Mouse (Mus musculus) natural killer cell, adult 2 months (primary cell): ENCODE results near the gene Ahsg.
"Not testable (repeated sequence)": the region's sequence is repeated elsewhere in the genome, so short reads cannot be mapped to it uniquely, and the experiment has no call there.

Experiments used
- DNase-seq, 2 experiments: peaks; one replicate each; pipeline ENCODE4 v3.0.0; 2022; ENCODE audit warnings: low spot score in 2 of 2

Ahsg gene

GRCm38 (mm10) chr16:22939120-22939695 lies 48.1 kb downstream of the Ahsg start:
- no peak for DNase-seq

DNA sequence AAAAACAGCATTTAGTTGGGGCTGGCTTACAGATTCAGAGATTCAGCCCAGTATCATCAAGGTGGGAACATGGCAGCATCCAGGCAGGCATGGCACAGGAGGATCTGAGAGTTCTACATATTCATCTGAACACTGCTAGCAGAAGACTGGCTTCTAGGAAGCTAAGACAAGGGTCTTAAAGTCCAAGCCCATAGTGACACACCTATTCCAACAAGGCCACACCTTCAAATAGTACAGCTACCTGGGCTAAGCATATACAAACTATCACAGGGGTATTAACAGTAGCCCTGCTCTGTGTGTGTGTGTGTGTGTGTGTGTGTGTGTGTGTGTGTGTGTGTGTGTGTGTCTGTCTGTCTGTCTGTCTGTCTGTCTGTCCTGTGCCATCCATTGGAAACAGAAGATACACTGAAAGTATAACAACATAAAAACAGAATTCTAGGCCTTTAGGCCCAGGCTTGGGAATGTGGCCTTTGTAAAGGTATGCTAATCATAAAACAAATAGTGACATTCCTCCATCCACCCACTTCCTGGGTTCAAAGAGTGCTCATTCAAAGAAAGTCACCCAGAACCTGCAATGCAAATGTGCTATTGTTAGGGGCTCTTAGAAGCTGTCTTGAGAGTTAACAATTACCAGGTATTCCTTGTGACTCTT lies 50.9 kb downstream of the Ahsg start:
- DNase-seq = not testable (repeated sequence)

DNA sequence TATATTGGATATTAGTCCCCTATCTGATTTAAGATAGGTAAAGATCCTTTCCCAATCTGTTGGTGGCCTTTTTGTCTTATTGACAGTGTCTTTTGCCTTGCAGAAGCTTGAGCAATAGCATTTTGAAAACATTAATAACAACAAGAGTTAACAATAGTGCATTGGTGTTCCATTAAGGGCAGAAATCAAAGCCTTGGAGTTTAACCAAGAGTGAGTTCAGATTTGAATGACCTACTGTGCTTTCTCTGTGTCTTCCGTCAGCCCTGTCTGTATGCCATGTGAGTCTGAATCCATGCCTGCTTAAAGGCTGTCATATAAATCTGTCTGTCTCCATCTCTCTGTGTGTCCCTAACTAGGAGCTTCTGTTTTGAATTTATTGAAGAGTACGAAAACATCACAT lies 56.3 kb downstream of the Ahsg start:
- no peak for DNase-seq
